Mouse (Mus musculus): ENCODE measurements at regions not wholly inside any gene's neighbourhood (a gene's known extent, or its start where the extent isn't known, plus 50 kb on each side); places are given as distances from the start of the nearest gene placed in this dataset.

- TF ChIP-seq CTCF (IDR thresholded peaks at IDR 0.05) (peak; percentile 25; the same call in 1 of the 2 replicates), EP300 (IDR thresholded peaks at IDR 0.05) (no peak)
Measured at GRCm38 (mm10) chr4:106206023-106206422, 110.0 kb upstream of the Usp24 start.
